In the genomic region with DNA sequence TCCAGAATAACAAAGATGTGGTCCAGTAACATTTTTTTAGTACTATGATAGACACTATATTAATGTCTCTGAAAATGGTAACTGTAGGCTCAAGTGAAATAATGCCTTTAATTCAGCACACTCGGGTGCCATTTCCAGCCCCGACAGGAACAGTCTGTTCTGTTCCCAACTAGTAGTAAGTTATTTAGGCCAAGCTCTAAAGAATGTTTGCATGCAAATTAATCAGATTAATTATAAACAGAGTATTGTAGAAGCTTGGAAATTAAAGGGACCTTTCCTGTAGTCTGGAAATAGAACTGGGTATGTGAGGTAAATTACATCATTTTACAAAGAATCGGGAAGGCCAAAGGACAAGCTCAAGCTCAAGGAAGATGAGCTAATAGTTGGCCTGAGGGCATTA, we compare ENCODE assay signal across 24 mouse cellular contexts. TPM values are rescaled to one million over a fixed set of nuclear protein-coding genes. Genes with fewer than 3 reads are reported as not detected.
"Had no signal": no experiment of that assay in that cellular context is flagged by ENCODE, and none has a peak within 500 bp of the region (broad histone marks: within the 10 kb centered on the region; RNA-seq: fewer than 3 reads in every experiment).

No protein-coding gene starts in this region.

- DNase-seq: layer of hippocampus, adult 9-11 months; liver; liver, postnatal 0 days; lung, embryonic 14.5 days; midbrain, embryonic 14.5 days; thymus, adult 18-20 months; thymus, postnatal 4 days had no signal

- H3K4me1 ChIP-seq: intestine, embryonic 15.5 days; limb, embryonic 10.5 days; limb, embryonic 13.5 days had no signal

- ATAC-seq: intestine, embryonic 15.5 days; liver, postnatal 0 days; lung, postnatal 0 days had no signal

- H3K9me3 ChIP-seq: intestine, embryonic 15.5 days; limb, embryonic 10.5 days; limb, embryonic 13.5 days had no signal

- H3K4me3 ChIP-seq: intestine, embryonic 15.5 days; layer of hippocampus, adult 2 months; limb, embryonic 10.5 days; limb, embryonic 13.5 days had no signal

- H3K27ac ChIP-seq: intestine, embryonic 15.5 days; layer of hippocampus, adult 2 months; limb, embryonic 10.5 days; limb, embryonic 13.5 days; liver, embryonic 14.5 days; macrophage had no signal

- H3K9ac ChIP-seq: intestine, embryonic 15.5 days; limb, embryonic 13.5 days; liver, embryonic 14.5 days; liver, postnatal 0 days; lung, embryonic 14.5 days had no signal

- H3K4me2 ChIP-seq: intestine, embryonic 15.5 days; limb, embryonic 13.5 days; lung, embryonic 14.5 days had no signal

- H3K27me3 ChIP-seq: intestine, embryonic 15.5 days; limb, embryonic 13.5 days had no signal

RNA-seq across cellular contexts. Expression of a gene that starts 38.2 kb away (rescaled TPM):
- total RNA-seq: layer of hippocampus, adult 2 months; layer of hippocampus, postnatal 25 days; left cerebral cortex, adult 18-20 months; left cerebral cortex, postnatal 25 days; megakaryocyte, adult 5-6 weeks had no signal
- polyA plus RNA-seq: intestine, embryonic 15.5 days; large intestine, adult 2 months; limb, embryonic 10.5 days; limb, embryonic 13.5 days; liver, embryonic 14.5 days; liver, postnatal 0 days; lung, embryonic 14.5 days; lung, postnatal 0 days; macrophage; midbrain, embryonic 14.5 days; neural tube, embryonic 11.5 days; neural tube, embryonic 14.5 days; small intestine, adult 2 months; spleen, adult 2 months; stomach, embryonic 16.5 days had no signal
